Mouse (Mus musculus) layer of hippocampus, adult 6 months (tissue): Measurements from ENCODE around the gene Pon1. TPM values are rescaled to one million over a fixed set of nuclear protein-coding genes. Genes with fewer than 3 reads are reported as not detected.

Experiments
- long read RNA-seq, 2 experiments: library from polyadenylated mRNA; unstranded; transcript quantifications; one replicate each; pipeline ENCODE4 v2.0.0; 2019 to 2020
- polyA plus RNA-seq: library from polyadenylated mRNA; unstranded; fragments of <200 nt; fragmentation: Nextera tagmentation; gene quantifications from 2 replicates; pipeline ENCODE4 v1.2.3, GENCODE M21; 2021

The Pon1 gene
- 1.7 TPM in 1 of 2 replicates, not detected in the other for polyA plus RNA-seq
- long read RNA-seq, experiment 1 = 0 reads
- long read RNA-seq, experiment 2 = 0 reads

DNA sequence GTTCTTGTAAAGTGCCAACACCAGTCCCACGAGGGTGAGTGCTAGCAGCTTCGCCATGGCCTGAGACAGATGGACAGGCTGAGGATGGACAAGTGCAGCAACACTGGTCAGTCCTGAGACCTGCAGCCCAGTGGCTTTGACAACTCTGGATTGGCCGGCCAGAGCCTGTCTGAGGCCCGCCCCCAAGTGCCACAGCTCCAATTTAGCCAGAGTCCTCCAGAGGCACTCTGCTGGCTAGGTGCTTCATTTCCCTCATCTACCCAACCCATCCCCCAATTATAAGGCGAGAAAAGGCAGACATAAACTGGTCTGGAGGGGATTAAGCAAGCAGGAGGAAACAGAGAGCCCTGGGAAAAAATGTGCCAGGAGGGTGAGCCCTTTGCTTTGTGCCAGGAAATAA lies at the start of gene Pon1:
TSS of gene Pon1 (minus strand) at position 254 of the 400 bp plus-strand sequence.

Other genes starting within 250 kb of the Pon1 start
- gene Pon3, start 62.3 kb upstream of the Pon1 start, polyA plus RNA-seq = 2.9 and 10.4 TPM in 2 replicates
- 67.6 and 70.7 TPM in 2 replicates for gene Pon2, start 104.5 kb upstream of the Pon1 start, polyA plus RNA-seq
- gene Asb4, start 189.4 kb upstream of the Pon1 start, polyA plus RNA-seq = 0.68 and 0.88 TPM in 2 replicates